Mouse (Mus musculus) limb, embryonic 13.5 days (tissue): ENCODE measurements around the gene Hist1h2bc. TPM values are rescaled to one million over a fixed set of nuclear protein-coding genes. Genes with fewer than 3 reads are reported as not detected.
"Not testable (repeated sequence)": the region's sequence is repeated elsewhere in the genome, so short reads cannot be mapped to it uniquely, and the experiment has no call there.

ENCODE experiments used
- ATAC-seq: fragments of 200-750 bp; cut with Nextera tagmentation; 2 replicates; pipeline ENCODE4 v1.8.0; 2017; ENCODE audit warnings: low read depth, moderate number of reproducible peaks, moderate TSS enrichment; ENCODE audit not compliant: low FRiP score
- H3K27ac ChIP-seq: fragments of 300-500 bp; sonication (generic); 2 replicates; pipeline ENCODE4 v1.5.1; 2015; ENCODE audit warnings: inconsistent platforms, mild to moderate bottlenecking, moderate library complexity
- H3K27me3 ChIP-seq: fragments of 300-500 bp; sonication (generic); 2 replicates; pipeline ENCODE4 v1.6.1; 2015; ENCODE audit warnings: mild to moderate bottlenecking, inconsistent platforms
- H3K36me3 ChIP-seq: fragments of 300-500 bp; sonication (generic); 2 replicates; pipeline ENCODE4 v1.6.1; 2015; ENCODE audit warnings: inconsistent platforms, mild to moderate bottlenecking, moderate library complexity
- H3K4me1 ChIP-seq: fragments of 300-500 bp; sonication (generic); 2 replicates; pipeline ENCODE4 v1.6.1; 2015; ENCODE audit warnings: inconsistent platforms
- H3K4me2 ChIP-seq: fragments of 300-500 bp; sonication (generic); replicated peaks from 2 replicates; pipeline ENCODE4 v1.6.1; 2015; ENCODE audit warnings: inconsistent platforms, mild to moderate bottlenecking, moderate library complexity
- H3K4me3 ChIP-seq: fragments of 300-500 bp; sonication (generic); 2 replicates; pipeline ENCODE4 v1.5.1; 2015; ENCODE audit warnings: moderate library complexity, mild to moderate bottlenecking, inconsistent platforms
- H3K9ac ChIP-seq: fragments of 300-500 bp; sonication (generic); 2 replicates; pipeline ENCODE4 v1.6.1; 2015; ENCODE audit warnings: mild to moderate bottlenecking, inconsistent platforms
- H3K9me3 ChIP-seq: fragments of 300-500 bp; sonication (generic); 2 replicates; pipeline ENCODE4 v1.6.1; 2016; ENCODE audit warnings: inconsistent platforms
- WGBS: fragments of 180-500 bp; shearing (Covaris S2); methylation state at CpG from one replicate; pipeline ENCODE4 v1.1.7; 2015; 5-methylcytosine and 5-hydroxymethylcytosine counted together
- polyA plus RNA-seq: library from polyadenylated mRNA; unstranded; fragments of >200 nt; fragmentation: Nextera tagmentation; extraction: Ambion mirVana; gene quantifications from 2 replicates; pipeline ENCODE4 v1.2.1, GENCODE M21; 2015

Hist1h2bc gene
- 35.3 and 35.7 TPM in 2 replicates for polyA plus RNA-seq

DNA sequence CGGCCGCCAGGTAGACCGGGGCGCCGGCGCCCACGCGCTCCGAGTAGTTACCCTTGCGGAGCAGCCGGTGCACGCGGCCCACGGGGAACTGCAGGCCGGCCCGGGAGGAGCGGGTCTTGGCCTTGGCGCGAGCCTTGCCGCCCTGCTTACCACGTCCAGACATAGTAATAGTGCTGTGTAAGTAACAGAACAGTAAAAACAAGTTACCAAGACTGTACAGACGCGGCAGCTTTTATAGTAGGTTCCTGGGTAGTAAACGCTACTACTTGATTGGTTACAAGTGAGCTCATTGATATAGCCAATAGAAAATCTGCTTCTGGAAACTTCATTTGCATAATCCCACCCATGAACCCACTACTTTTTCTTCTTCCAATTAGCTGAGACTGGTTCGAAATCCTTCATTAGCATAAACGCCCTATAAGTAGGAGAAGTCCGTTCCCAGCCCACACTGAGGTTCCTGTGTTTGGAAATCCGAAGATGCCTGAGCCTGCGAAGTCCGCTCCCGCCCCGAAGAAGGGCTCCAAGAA lies at the start of gene Hist1h2bc, which contains the start of gene Hist1h2ac:
Hist1h2bc (plus strand) TSS at position 445 of the 527 bp plus-strand sequence.
Hist1h2ac (minus strand) TSS at position 194 of the 527 bp plus-strand sequence.
- peak within 1 kb of the TSS; percentile 79 for H3K9ac ChIP-seq
- peak within 1 kb of the TSS; percentile 51 for H3K4me3 ChIP-seq
- peak; percentile 99 for ATAC-seq
- H3K36me3 ChIP-seq, result no peaks in the 10 kb centered on the region
- H3K4me1 ChIP-seq, result peaks cover 21% of the 10 kb centered on the region
- no peaks in the 10 kb centered on the region for H3K27me3 ChIP-seq
- H3K27ac ChIP-seq, result peak within 1 kb of the TSS; percentile 98
- H3K4me2 ChIP-seq, result peak within 1 kb of the TSS; percentile 76
- WGBS, result 0% methylated on average over 32 of the region's 32 CpGs
- H3K9me3 ChIP-seq, result no peaks in the 10 kb centered on the region

DNA sequence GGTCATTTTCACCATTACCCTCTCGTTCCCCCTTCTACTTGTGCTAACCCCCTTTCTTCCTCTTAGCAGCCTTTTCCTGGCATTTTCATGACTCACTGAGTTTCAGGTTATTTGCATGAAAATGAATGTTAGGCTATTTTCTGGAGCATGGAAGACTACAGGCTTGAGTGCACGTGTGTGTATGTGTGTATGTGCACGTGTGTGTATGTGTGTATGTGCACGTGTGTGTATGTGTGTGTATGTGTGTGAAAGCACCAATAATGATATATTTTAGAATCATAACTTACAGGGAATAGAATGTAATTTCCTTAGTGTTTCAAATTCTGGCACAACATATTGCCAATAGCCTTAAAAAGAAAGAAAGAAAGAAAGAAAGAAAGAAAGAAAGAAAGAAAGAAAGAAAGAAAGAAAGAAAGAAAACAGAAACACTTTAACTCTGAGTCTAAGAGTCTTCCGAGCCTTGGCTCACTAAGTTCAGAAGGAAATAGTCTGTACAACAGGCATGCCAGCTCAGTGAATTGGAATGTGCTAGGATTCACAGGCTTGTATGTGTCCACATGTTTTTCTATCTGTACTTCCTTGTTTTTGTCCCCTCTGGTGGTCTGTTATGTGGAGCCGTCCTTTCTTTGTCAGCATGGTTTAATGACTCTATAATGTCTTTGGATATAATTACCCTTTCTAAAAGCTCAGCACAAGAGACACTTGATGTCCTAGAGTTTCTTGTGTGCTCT lies 24.2 kb upstream of the Hist1h2bc start:
- ATAC-seq, result no peak
- no peak overlapping the region for H3K4me3 ChIP-seq
- WGBS, result 76% methylated on average over 6 of the region's 6 CpGs

GRCm38 (mm10) chr13:23662536-23662935 lies 21.5 kb upstream of the Hist1h2bc start:
- Histone ChIP-seq H3K4me1 (no peaks in the 10 kb centered on the region), H3K9me3 (no peaks in the 10 kb centered on the region), H3K27me3 (no peaks in the 10 kb centered on the region), H3K36me3 (no peaks in the 10 kb centered on the region), H3K4me3 (no peak overlapping the region), H3K27ac (no peak overlapping the region), H3K4me2 (no peak overlapping the region), H3K9ac (no peak overlapping the region)
- ATAC-seq, result no peak
- WGBS, result 75% methylated on average over 3 of the region's 3 CpGs

More for the DNA sequence above, 24.2 kb upstream of the Hist1h2bc start:
- H3K9me3 ChIP-seq, result no peaks in the 10 kb centered on the region
- H3K27ac ChIP-seq, result no peak overlapping the region
- H3K4me1 ChIP-seq, result no peaks in the 10 kb centered on the region
- H3K4me2 ChIP-seq, result no peak overlapping the region
- H3K27me3 ChIP-seq, result no peaks in the 10 kb centered on the region
- no peak overlapping the region for H3K9ac ChIP-seq
- H3K36me3 ChIP-seq, result no peaks in the 10 kb centered on the region

- no peaks in the 10 kb centered on the region for H3K36me3 ChIP-seq
- H3K27me3 ChIP-seq, result no peaks in the 10 kb centered on the region
- H3K9me3 ChIP-seq, result no peaks in the 10 kb centered on the region
- H3K27ac ChIP-seq, result 0 out of 2 replicates have a peak overlapping the region, but pooled peaks have one; percentile 92
- H3K4me3 ChIP-seq, result peak overlapping the region; percentile 51; the same call in 1 of the 2 replicates
- H3K4me1 ChIP-seq, result peaks cover 18% of the 10 kb centered on the region
- peak overlapping the region; percentile 73 for H3K9ac ChIP-seq
- no peak for ATAC-seq
- peak overlapping the region; percentile 65 for H3K4me2 ChIP-seq
- 89% methylated on average over 6 of the region's 6 CpGs for WGBS
These were observed 1.9 kb upstream of the Hist1h2bc start for GRCm38 (mm10) chr13:23681990-23682582.

DNA sequence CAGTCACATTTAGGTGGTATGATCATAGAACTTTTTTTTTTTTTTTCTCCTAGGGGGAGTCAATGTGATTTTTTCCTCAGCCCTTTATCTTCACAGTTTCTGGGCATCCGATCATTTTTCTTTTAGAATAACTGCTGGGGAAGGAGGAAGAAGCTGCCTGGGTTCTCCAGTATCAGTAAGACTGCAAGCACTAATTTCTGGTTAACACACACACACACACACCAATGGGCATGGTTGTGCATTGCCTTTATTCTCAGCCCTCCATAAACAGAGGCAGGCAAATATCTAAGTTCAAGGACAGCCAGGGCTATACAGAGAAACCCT lies 1.4 kb upstream of the Hist1h2bc start:
- H3K27ac ChIP-seq, result peak overlapping the region; percentile 92
- peak overlapping the region; percentile 73 for H3K9ac ChIP-seq
- WGBS, result 67% methylated on average over 1 of the region's 1 CpGs
- no peaks in the 10 kb centered on the region for H3K27me3 ChIP-seq
- ATAC-seq, result no peak
- H3K9me3 ChIP-seq, result no peaks in the 10 kb centered on the region
- peak overlapping the region; percentile 51 for H3K4me3 ChIP-seq
- peaks cover 21% of the 10 kb centered on the region for H3K4me1 ChIP-seq
- H3K4me2 ChIP-seq, result peak overlapping the region; percentile 65
- H3K36me3 ChIP-seq, result no peaks in the 10 kb centered on the region

- H3K9me3 ChIP-seq, ATAC-seq, H3K27me3 ChIP-seq, H3K36me3 ChIP-seq: not testable (repeated sequence)
- Histone ChIP-seq H3K4me1 (peaks cover 21% of the 10 kb centered on the region), H3K4me2 (peak overlapping the region; percentile 65), H3K4me3 (peak overlapping the region; percentile 51), H3K27ac (peak overlapping the region; percentile 92), H3K9ac (peak overlapping the region; percentile 73)
- WGBS, result 8% methylated on average over 18 of the region's 30 CpGs
These were observed 848 bp upstream of the Hist1h2bc start for GRCm38 (mm10) chr13:23682947-23683754.

DNA sequence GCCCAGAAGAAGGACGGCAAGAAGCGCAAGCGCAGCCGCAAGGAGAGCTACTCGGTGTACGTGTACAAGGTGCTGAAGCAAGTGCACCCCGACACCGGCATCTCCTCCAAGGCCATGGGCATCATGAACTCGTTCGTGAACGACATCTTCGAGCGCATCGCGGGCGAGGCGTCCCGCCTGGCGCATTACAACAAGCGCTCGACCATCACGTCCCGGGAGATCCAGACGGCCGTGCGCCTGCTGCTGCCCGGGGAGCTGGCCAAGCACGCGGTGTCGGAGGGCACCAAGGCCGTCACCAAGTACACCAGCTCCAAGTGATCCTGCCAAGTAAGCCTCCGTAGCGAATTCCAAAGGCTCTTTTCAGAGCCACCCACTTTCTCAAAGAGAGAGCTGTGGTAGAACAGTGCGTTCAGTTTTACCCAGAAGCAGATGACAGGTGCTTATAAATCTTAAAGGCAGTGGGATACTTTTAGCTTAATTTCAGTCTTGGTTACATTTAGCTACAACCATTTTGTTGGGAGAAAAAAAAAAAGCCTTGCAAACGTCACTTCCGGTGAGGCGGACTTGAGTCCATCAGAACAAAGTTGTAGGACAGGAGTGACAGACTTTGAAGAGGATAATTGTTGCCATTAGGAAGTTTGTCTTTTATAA lies 421 bp downstream of the Hist1h2bc start:
- not testable (repeated sequence) for H3K36me3 ChIP-seq, H3K9me3 ChIP-seq, H3K27me3 ChIP-seq
- peak; percentile 13 for ATAC-seq
- Histone ChIP-seq H3K4me3 (peak overlapping the region; percentile 51), H3K4me2 (peak overlapping the region; percentile 76), H3K9ac (peak overlapping the region; percentile 79), H3K4me1 (peaks cover 21% of the 10 kb centered on the region), H3K27ac (peak overlapping the region; percentile 98)
- under 1% methylated on average over 18 of the region's 37 CpGs for WGBS

DNA sequence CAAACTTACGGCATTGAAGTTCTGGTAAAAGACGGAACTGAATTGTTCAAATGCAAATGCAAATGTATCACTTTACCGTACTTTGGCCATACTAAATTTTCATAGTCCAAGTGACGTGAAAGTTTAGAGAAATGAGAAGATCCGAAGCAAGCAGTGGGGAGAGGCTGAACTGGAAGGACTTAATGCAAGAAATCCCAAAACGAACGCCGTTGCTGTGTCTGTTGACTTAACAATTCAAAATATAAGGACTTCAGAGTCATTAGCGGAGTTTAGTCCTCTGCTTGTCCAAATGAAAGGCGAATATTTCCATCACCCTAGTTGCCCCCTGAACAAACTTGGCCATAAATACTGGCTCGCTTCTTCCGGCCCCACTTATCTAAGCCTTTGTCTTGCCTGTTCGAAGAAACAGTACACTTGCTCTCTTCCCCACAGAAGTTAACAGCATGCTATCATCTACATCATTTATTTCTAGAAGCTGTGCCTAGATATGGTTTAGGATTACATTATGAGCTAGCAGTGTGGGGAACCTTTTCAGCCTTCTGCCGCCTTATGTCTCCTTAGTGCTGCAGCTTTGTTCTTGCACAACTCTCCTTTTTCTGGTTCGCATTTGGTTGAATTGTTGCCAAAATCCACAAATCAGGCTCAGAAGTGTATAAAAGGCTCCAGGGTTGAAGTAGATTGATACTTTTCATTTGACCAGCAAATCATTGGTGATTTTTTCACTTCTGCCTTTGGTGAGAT lies 1.3 kb downstream of the Hist1h2bc start:
- H3K9ac ChIP-seq, result peak overlapping the region; percentile 79
- no peaks in the 10 kb centered on the region for H3K27me3 ChIP-seq
- H3K4me1 ChIP-seq, result peaks cover 21% of the 10 kb centered on the region
- H3K4me3 ChIP-seq, result peak overlapping the region; percentile 51
- H3K27ac ChIP-seq, result peak overlapping the region; percentile 98
- no peaks in the 10 kb centered on the region for H3K9me3 ChIP-seq
- peak overlapping the region; percentile 76 for H3K4me2 ChIP-seq
- no peak for ATAC-seq
- H3K36me3 ChIP-seq, result no peaks in the 10 kb centered on the region
- WGBS, result 9% methylated on average over 15 of the region's 15 CpGs

- no peaks in the 10 kb centered on the region for H3K36me3 ChIP-seq
- H3K4me3 ChIP-seq, result peak overlapping the region; percentile 51
- 45% methylated on average over 4 of the region's 4 CpGs for WGBS
- peak overlapping the region; percentile 79 for H3K9ac ChIP-seq
- H3K4me1 ChIP-seq, result peaks cover 21% of the 10 kb centered on the region
- H3K27ac ChIP-seq, result peak overlapping the region; percentile 98
- peak overlapping the region; percentile 76 for H3K4me2 ChIP-seq
- ATAC-seq, result no peak
- H3K27me3 ChIP-seq, result no peaks in the 10 kb centered on the region
- H3K9me3 ChIP-seq, result no peaks in the 10 kb centered on the region
These were observed 2.0 kb downstream of the Hist1h2bc start for GRCm38 (mm10) chr13:23685966-23686365.

GRCm38 (mm10) chr13:23687181-23687580 lies 3.2 kb downstream of the Hist1h2bc start:
- Histone ChIP-seq H3K4me1 (peaks cover 21% of the 10 kb centered on the region), H3K27me3 (no peaks in the 10 kb centered on the region), H3K9ac (no peak overlapping the region), H3K9me3 (no peaks in the 10 kb centered on the region), H3K4me3 (no peak overlapping the region), H3K4me2 (peak overlapping the region; percentile 30; the same call in 1 of the 2 replicates), H3K27ac (no peak overlapping the region), H3K36me3 (no peaks in the 10 kb centered on the region)
- WGBS, result 84% methylated on average over 4 of the region's 4 CpGs
- ATAC-seq, result no peak

DNA sequence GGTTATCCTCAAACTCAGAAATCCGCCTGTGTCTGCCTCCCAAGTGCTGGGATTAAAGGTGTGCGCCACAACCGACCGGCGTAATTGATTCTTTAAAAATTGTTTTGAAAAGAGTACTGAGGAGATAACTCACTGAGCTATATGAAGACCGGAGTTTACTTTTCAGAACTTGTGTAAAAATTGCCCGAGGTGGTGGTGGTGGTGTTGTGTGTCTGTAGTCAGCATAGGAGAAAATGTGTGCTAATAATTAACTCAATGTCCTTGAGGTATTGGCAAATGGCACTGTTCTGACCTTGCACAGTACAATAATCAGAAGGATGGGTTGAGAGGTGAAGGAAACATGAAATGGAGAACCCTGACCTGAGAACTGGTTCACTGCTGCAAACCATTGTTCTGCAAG lies 3.9 kb downstream of the Hist1h2bc start:
- H3K36me3 ChIP-seq, result no peaks in the 10 kb centered on the region
- no peaks in the 10 kb centered on the region for H3K9me3 ChIP-seq
- peaks cover 15% of the 10 kb centered on the region for H3K4me1 ChIP-seq
- ATAC-seq, result no peak
- no peak overlapping the region for H3K4me2 ChIP-seq
- 93% methylated on average over 7 of the region's 7 CpGs for WGBS
- H3K9ac ChIP-seq, result no peak overlapping the region
- H3K27ac ChIP-seq, result no peak overlapping the region
- H3K4me3 ChIP-seq, result no peak overlapping the region
- H3K27me3 ChIP-seq, result no peaks in the 10 kb centered on the region
